ENCODE assay signal across 8 mouse cellular contexts in the genomic region with DNA sequence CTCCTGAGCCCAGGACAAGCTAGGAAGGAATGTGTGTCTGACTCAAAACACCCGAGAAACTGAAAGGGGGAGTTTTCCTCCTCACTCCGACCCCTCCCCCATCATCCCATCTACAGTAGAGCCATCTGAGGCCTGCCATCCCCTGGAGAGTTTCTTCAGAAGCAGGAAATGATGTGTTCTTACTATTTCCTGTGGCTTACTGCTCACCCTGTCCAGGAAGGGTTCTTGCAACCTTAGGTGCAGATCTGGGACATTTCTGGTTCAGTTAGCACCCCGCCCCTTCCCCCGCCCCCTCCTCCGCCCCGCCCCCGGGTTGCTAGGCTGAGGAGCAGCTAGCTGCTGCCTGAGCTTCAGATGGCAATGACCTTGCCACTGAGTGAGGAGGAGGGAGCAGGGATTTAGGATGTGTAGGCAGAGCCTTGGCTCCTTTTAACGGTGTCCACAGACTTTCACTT. TPM values are rescaled to one million over a fixed set of nuclear protein-coding genes. Genes with fewer than 3 reads are reported as not detected.
DNase-seq lines count a peak whose midpoint lies in the region; ATAC-seq and TF ChIP-seq lines count a peak whose summit lies in the region.

No protein-coding gene starts in this region.

- H3K4me3 ChIP-seq in ES-Bruce4 (ENCODE audit: low read depth, low read length), result peak overlapping the region; percentile 68
- H3K4me3 ChIP-seq in heart, adult 2 months, result no peak overlapping the region
- peak overlapping the region; percentile 0 for H3K4me3 ChIP-seq in kidney, embryonic 15.5 days (replicated peaks)
- H3K4me3 ChIP-seq in macrophage (ENCODE audit: inconsistent target), result no peak overlapping the region
- H3K4me3 ChIP-seq in stomach, embryonic 15.5 days (replicated peaks), result no peak overlapping the region

- peak overlapping the region; percentile 44 for H3K9ac ChIP-seq in ES-Bruce4 (ENCODE audit: low read depth, poor library complexity, severe bottlenecking)
- no peak overlapping the region for H3K9ac ChIP-seq in heart, adult 2 months (ENCODE audit: low read depth, low read length)
- no peak overlapping the region; the same call in 1 of the 2 replicates for H3K9ac ChIP-seq in kidney, embryonic 15.5 days
- H3K9ac ChIP-seq in stomach, embryonic 15.5 days, result no peak overlapping the region

- peak overlapping the region; percentile 84 for H3K27ac ChIP-seq in ES-Bruce4 (ENCODE audit: insufficient read depth, low read length)
- peak overlapping the region; percentile 33 for H3K27ac ChIP-seq in heart, adult 2 months
- H3K27ac ChIP-seq in kidney, embryonic 15.5 days, result peak overlapping the region; percentile 94
- H3K27ac ChIP-seq in macrophage, result peak overlapping the region; percentile 79
- peak overlapping the region; percentile 86 for H3K27ac ChIP-seq in stomach, embryonic 15.5 days

- no peaks in the 10 kb centered on the region for H3K36me3 ChIP-seq in ES-Bruce4 (ENCODE audit: control insufficient read depth, insufficient read depth, low read length, poor library complexity, severe bottlenecking)
- H3K36me3 ChIP-seq in heart, adult 2 months (ENCODE audit: control insufficient read depth, insufficient read depth, low read length), result no peaks in the 10 kb centered on the region
- H3K36me3 ChIP-seq in kidney, embryonic 15.5 days, result no peaks in the 10 kb centered on the region
- H3K36me3 ChIP-seq in macrophage (ENCODE audit: inconsistent target), result no peaks in the 10 kb centered on the region
- no peaks in the 10 kb centered on the region for H3K36me3 ChIP-seq in stomach, embryonic 15.5 days

- ATAC-seq in kidney, embryonic 15.5 days (replicated peaks; ENCODE audit: low FRiP score), result peak; percentile 85
- ATAC-seq in stomach, embryonic 15.5 days (ENCODE audit: insufficient read depth, low FRiP score, low read depth), result peak; percentile 74

- H3K4me2 ChIP-seq in kidney, embryonic 15.5 days, result peak overlapping the region; percentile 30
- peak overlapping the region; percentile 36; the same call in 1 of the 2 replicates for H3K4me2 ChIP-seq in stomach, embryonic 15.5 days

- TF ChIP-seq CTCF in ES-Bruce4 (IDR thresholded peaks at IDR 0.05; ENCODE audit: low read depth, low read length), result no peak
- TF ChIP-seq CTCF in heart, adult 2 months (IDR thresholded peaks at IDR 0.05), result no peak

- H3K79me2 ChIP-seq in heart, adult 2 months (replicated peaks; ENCODE audit: control insufficient read depth, insufficient read depth, low read length), result no peaks in the 10 kb centered on the region
- H3K79me2 ChIP-seq in macrophage (ENCODE audit: inconsistent target), result no peaks in the 10 kb centered on the region

- peak; percentile 71 for DNase-seq in adrenal gland, postnatal 14 days
- DNase-seq in heart, adult 2 months, result peak in 1 of 2 experiments; percentile 36
- DNase-seq in left cerebral cortex, adult 18-20 months (ENCODE audit: low spot score in 2 of 2), result no peak
- DNase-seq in right cerebral cortex, adult 2 months (ENCODE audit: low spot score in 2 of 2), result no peak

- TF ChIP-seq POLR2A in ES-Bruce4 (IDR thresholded peaks at IDR 0.05; ENCODE audit: insufficient read depth, low read length), result peak; percentile 34
- TF ChIP-seq POLR2A in heart, adult 2 months (IDR thresholded peaks at IDR 0.05; ENCODE audit: insufficient read depth, low read depth, low read length), result no peak

- peak; percentile 32; the same call in 1 of the 2 replicates for TF ChIP-seq EP300 in ES-Bruce4 (IDR thresholded peaks at IDR 0.05; ENCODE audit: insufficient read depth, low read depth, low read length)
- TF ChIP-seq EP300 in heart, adult 2 months (IDR thresholded peaks at IDR 0.05; ENCODE audit: insufficient read depth, low read depth, low read length), result no peak

- WGBS in heart, adult 2 months, result 5% methylated on average over 8 of the region's 8 CpGs
- 2% methylated on average over 8 of the region's 8 CpGs for WGBS in kidney, embryonic 15.5 days
- 0% methylated on average over 4 of the region's 8 CpGs for WGBS in macrophage (ENCODE audit: missing documents)
- 2% methylated on average over 8 of the region's 8 CpGs for WGBS in stomach, embryonic 15.5 days

- H3K27me3 ChIP-seq in ES-Bruce4 (ENCODE audit: control insufficient read depth, insufficient read depth, low read length, poor library complexity, severe bottlenecking), result no peaks in the 10 kb centered on the region
- H3K27me3 ChIP-seq in heart, adult 2 months (ENCODE audit: control insufficient read depth, insufficient read depth, low read length), result no peaks in the 10 kb centered on the region
- no peaks in the 10 kb centered on the region for H3K27me3 ChIP-seq in kidney, embryonic 15.5 days
- no peaks in the 10 kb centered on the region for H3K27me3 ChIP-seq in stomach, embryonic 15.5 days (replicated peaks)

- intact Hi-C loops in heart, adult 2 months (cut with DNase I), result no loop called here

- no peaks in the 10 kb centered on the region for H3K9me3 ChIP-seq in ES-Bruce4 (replicated peaks; ENCODE audit: control insufficient read depth, insufficient read depth, low read length, poor library complexity, severe bottlenecking)
- H3K9me3 ChIP-seq in kidney, embryonic 15.5 days (replicated peaks), result no peaks in the 10 kb centered on the region
- no peaks in the 10 kb centered on the region for H3K9me3 ChIP-seq in stomach, embryonic 15.5 days

- peaks cover 26% of the 10 kb centered on the region for H3K4me1 ChIP-seq in ES-Bruce4 (ENCODE audit: control insufficient read depth, insufficient read depth, low read length)
- H3K4me1 ChIP-seq in heart, adult 2 months (ENCODE audit: control insufficient read depth, insufficient read depth, low read length), result peaks cover 7% of the 10 kb centered on the region
- peaks cover 41% of the 10 kb centered on the region for H3K4me1 ChIP-seq in kidney, embryonic 15.5 days
- peaks cover 32% of the 10 kb centered on the region for H3K4me1 ChIP-seq in stomach, embryonic 15.5 days

RNA-seq across cellular contexts. Expression of a gene that starts 11.1 kb away (rescaled TPM):
- polyA plus RNA-seq in ES-Bruce4 (2011; ENCODE audit: insufficient read depth, insufficient read length, low read depth, missing spikeins) (not detected in 2 replicates), macrophage (2018) (not detected in 3 replicates)
- not detected in 2 replicates for total RNA-seq in adrenal gland, postnatal 14 days (2021)
- not detected for total RNA-seq in heart, adult 2 months (2021)
- polyA plus RNA-seq in heart, adult 2 months (2012; rRNA removed), result 0.15 and 0.16 TPM in 2 replicates
- not detected in 2 replicates for polyA plus RNA-seq in kidney, embryonic 15.5 days (2015; fragmentation: Nextera tagmentation; extraction: Ambion mirVana)
- total RNA-seq in macrophage (2018; cell fraction: chromatin; rRNA removed), result not detected
- not detected for total RNA-seq in macrophage (2018; cell fraction: cytosol; rRNA removed)
- total RNA-seq in macrophage (2018; cell fraction: nucleus; rRNA removed), result under 1 TPM in 1 of 26 experiments, not detected in 25; 0.29 TPM
- not detected in 2 replicates for polyA plus RNA-seq in stomach, embryonic 15.5 days (2015; fragmentation: Nextera tagmentation; extraction: Ambion mirVana)
- total RNA-seq in left cerebral cortex, adult 18-20 months (2021), result not detected

RNA-seq across cellular contexts. Expression of a gene that starts 15.0 kb away (rescaled TPM):
- polyA plus RNA-seq in ES-Bruce4 (2011; ENCODE audit: insufficient read depth, insufficient read length, low read depth, missing spikeins) (155 and 156 TPM in 2 replicates), macrophage (2018) (1.7 to 2.7 TPM (median 2.0 TPM) in 3 replicates)
- total RNA-seq in adrenal gland, postnatal 14 days (2021), result 7.4 and 9.1 TPM in 2 replicates
- total RNA-seq in heart, adult 2 months (2021), result 1 to 10 TPM; 2.1 to 5.3 TPM
- polyA plus RNA-seq in heart, adult 2 months (2012; rRNA removed), result 5.2 and 6.9 TPM in 2 replicates
- polyA plus RNA-seq in kidney, embryonic 15.5 days (2015; fragmentation: Nextera tagmentation; extraction: Ambion mirVana), result 71.7 and 73.9 TPM in 2 replicates
- 10 to 100 TPM in 2 of 26 experiments, 1 to 10 TPM in 14, under 1 TPM in 5, not detected in 5; 0.31 to 18.3 (median 1.9) TPM for total RNA-seq in macrophage (2018; cell fraction: chromatin; rRNA removed)
- total RNA-seq in macrophage (2018; cell fraction: cytosol; rRNA removed), result 10 to 100 TPM in 6 of 26 experiments, 1 to 10 TPM in 20; 1.8 to 14.4 (median 7.5) TPM
- 10 to 100 TPM in 4 of 26 experiments, 1 to 10 TPM in 17, under 1 TPM in 3, not detected in 2; 0.48 to 20.8 (median 5.3) TPM for total RNA-seq in macrophage (2018; cell fraction: nucleus; rRNA removed)
- 95.8 and 106 TPM in 2 replicates for polyA plus RNA-seq in stomach, embryonic 15.5 days (2015; fragmentation: Nextera tagmentation; extraction: Ambion mirVana)
- 1 to 10 TPM; 3.1 to 4.1 TPM for total RNA-seq in left cerebral cortex, adult 18-20 months (2021)

RNA-seq across cellular contexts. Expression of a gene that starts 32.1 kb away (rescaled TPM):
- polyA plus RNA-seq in ES-Bruce4 (2011; ENCODE audit: insufficient read depth, insufficient read length, low read depth, missing spikeins) (265 and 277 TPM in 2 replicates), macrophage (2018) (719 to 1,119 TPM (median 1,119 TPM) in 3 replicates)
- 166 and 172 TPM in 2 replicates for total RNA-seq in adrenal gland, postnatal 14 days (2021)
- total RNA-seq in heart, adult 2 months (2021), result 10 to 100 TPM; 75.8 to 78.6 TPM
- polyA plus RNA-seq in heart, adult 2 months (2012; rRNA removed), result 64.6 and 68.4 TPM in 2 replicates
- 231 and 236 TPM in 2 replicates for polyA plus RNA-seq in kidney, embryonic 15.5 days (2015; fragmentation: Nextera tagmentation; extraction: Ambion mirVana)
- total RNA-seq in macrophage (2018; cell fraction: chromatin; rRNA removed), result 100 to 1,000 TPM in 4 of 26 experiments, 10 to 100 TPM in 22; 43.3 to 129 (median 74.1) TPM
- 1,000 to 10,000 TPM in 1 of 26 experiments, 100 to 1,000 TPM in 25; 474 to 1,048 (median 650) TPM for total RNA-seq in macrophage (2018; cell fraction: cytosol; rRNA removed)
- total RNA-seq in macrophage (2018; cell fraction: nucleus; rRNA removed), result 100 to 1,000 TPM; 108 to 364 (median 196) TPM
- 248 and 262 TPM in 2 replicates for polyA plus RNA-seq in stomach, embryonic 15.5 days (2015; fragmentation: Nextera tagmentation; extraction: Ambion mirVana)
- 100 to 1,000 TPM; 291 to 294 TPM for total RNA-seq in left cerebral cortex, adult 18-20 months (2021)

Comparison
In these comparisons a context has a peak if more than half of its experiments do, and no peak if none do; other contexts are left out.
1. H3K27ac ChIP-seq: peak in every context shown above with its lines; median percentile 94 in kidney, embryonic 15.5 days; 86 in stomach, embryonic 15.5 days; 84 in ES-Bruce4; 79 in macrophage; 33 in heart, adult 2 months.
2. H3K4me3 ChIP-seq: peak in ES-Bruce4 (single experiment) and kidney, embryonic 15.5 days (single experiment); none in heart, adult 2 months (single experiment), macrophage (single experiment) and stomach, embryonic 15.5 days (single experiment).